Mouse (Mus musculus) liver, postnatal 0 days (tissue): ENCODE measurements at regions not wholly inside any gene's neighbourhood (a gene's known extent, or its start where the extent isn't known, plus 50 kb on each side); places are given as distances from the start of the nearest gene placed in this dataset.

Experiments
- CTCF ChIP-seq: sonication (generic); IDR thresholded peaks from 2 replicates; pipeline ENCODE4 v1.5.1; 2016; ENCODE audit warnings: antibody characterized with exemption, low read depth
- EP300 ChIP-seq: IDR thresholded peaks from 2 replicates; pipeline ENCODE4 v1.6.1; 2016; ENCODE audit warnings: antibody characterized with exemption, low read depth, mild to moderate bottlenecking

DNA sequence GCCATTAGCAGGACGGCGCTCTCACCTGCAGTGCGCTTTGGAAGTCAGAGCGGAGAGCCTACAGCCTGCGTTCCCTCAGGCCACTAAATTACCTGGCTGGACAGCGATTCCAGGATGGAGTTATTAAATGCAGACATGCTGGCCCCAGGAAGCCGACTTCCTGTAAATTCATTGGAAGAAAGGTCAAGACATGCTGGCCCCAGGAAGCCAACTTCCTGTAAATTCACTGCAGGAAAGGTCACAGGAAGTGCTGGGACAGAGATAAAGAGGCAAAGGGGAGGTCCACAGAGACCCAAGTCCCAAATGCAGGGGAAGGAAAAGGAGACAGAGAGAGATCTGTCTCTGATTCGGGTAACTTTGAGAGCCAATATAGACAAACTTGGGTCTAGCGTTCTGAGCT lies 164.1 kb downstream of the Adgrd1 start:
- TF ChIP-seq CTCF, result no peak
- TF ChIP-seq EP300, result peak; percentile 33; the same call in 1 of the 2 replicates
